In the genomic region with DNA sequence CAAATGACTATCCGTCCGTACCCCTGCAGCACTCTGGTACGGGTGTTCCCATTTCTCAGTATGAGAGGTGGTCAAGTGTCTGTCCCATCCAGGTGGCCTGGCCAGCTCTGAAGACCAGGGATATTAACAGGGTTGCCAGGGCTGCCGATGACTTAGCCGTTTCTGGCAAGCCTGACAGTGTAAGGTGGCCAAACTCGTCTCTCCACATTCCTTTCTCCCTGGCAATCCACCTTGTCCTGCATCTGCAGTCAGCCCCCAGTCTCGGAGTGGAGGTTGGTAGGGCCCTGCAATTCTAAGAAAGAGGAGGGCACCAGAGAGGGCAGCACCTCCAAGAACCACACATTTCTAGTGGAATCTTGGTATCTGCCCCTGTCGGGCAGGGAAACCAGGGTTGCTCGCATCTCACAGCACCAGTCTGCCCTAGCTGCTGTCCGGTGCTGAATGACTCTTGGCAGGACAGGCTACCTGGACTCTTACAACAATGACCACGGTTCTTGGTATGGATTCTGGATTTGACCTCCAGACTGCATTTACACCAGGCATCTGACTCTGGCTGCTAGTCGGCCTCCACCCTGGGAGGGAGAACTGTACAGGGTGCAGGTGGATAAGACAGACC, we compare ENCODE assay signal across 14 mouse cellular contexts.
DNase-seq lines count a peak whose midpoint lies in the region; ATAC-seq and TF ChIP-seq lines count a peak whose summit lies in the region.
"Had no signal": no experiment of that assay in that cellular context is flagged by ENCODE, and none has a peak within 500 bp of the region (broad histone marks: within the 10 kb centered on the region; RNA-seq: fewer than 3 reads in every experiment).

No protein-coding gene starts in this region.

- H3K4me3 ChIP-seq in limb, embryonic 10.5 days = no peak overlapping the region
- H3K4me3 ChIP-seq in stomach, postnatal 0 days (ENCODE audit: low read depth, low read length) = no peak overlapping the region
- no peak overlapping the region for H3K4me3 ChIP-seq in hindbrain, embryonic 11.5 days (ENCODE audit: low read depth, low read length)
- no peak overlapping the region for H3K4me3 ChIP-seq in heart, adult 2 months

- H3K9ac ChIP-seq in stomach, postnatal 0 days (ENCODE audit: low read length) = no peak overlapping the region
- no peak overlapping the region for H3K9ac ChIP-seq in hindbrain, embryonic 11.5 days (ENCODE audit: low read depth, low read length)
- no peak overlapping the region for H3K9ac ChIP-seq in heart, adult 2 months (ENCODE audit: low read depth, low read length)

- no peak for TF ChIP-seq EP300 in stomach, postnatal 0 days (optimal IDR thresholded peaks at IDR 0.05)
- TF ChIP-seq EP300 in heart, adult 2 months (IDR thresholded peaks at IDR 0.05; ENCODE audit: insufficient read depth, low read depth, low read length) = no peak

- no peak overlapping the region for H3K4me2 ChIP-seq in stomach, postnatal 0 days (replicated peaks; ENCODE audit: low read depth)
- H3K4me2 ChIP-seq in hindbrain, embryonic 11.5 days (replicated peaks; ENCODE audit: low read depth, low read length) = no peak overlapping the region

- peak; percentile 65 for DNase-seq in urinary bladder, postnatal 14 days (ENCODE audit: low spot score)
- no peak for DNase-seq in urinary bladder, postnatal 4 days (ENCODE audit: low spot score in 2 of 2)
- DNase-seq in kidney, adult 18-20 months = peak; percentile 52
- peak; percentile 35 for DNase-seq in limb, embryonic 10.5 days (ENCODE audit: low spot score)
- peak; percentile 51 for DNase-seq in stomach, postnatal 0 days (ENCODE audit: low spot score)
- no peak for DNase-seq in hindbrain, embryonic 11.5 days (ENCODE audit: low spot score)
- DNase-seq in heart, adult 2 months = no peak
- no peak for DNase-seq in retina, postnatal 1 day
- DNase-seq: adrenal gland, postnatal 36 days; cerebellum, adult 8-10 months; left cerebral cortex, postnatal 4 days; thymus, adult 2 months had no signal

- WGBS in limb, embryonic 10.5 days = 57% methylated on average over 12 of the region's 12 CpGs
- 42% methylated on average over 12 of the region's 12 CpGs for WGBS in stomach, postnatal 0 days
- WGBS in hindbrain, embryonic 11.5 days = 62% methylated on average over 12 of the region's 12 CpGs
- WGBS in heart, adult 2 months = 59% methylated on average over 12 of the region's 12 CpGs

- TF ChIP-seq POLR2A in heart, adult 2 months (IDR thresholded peaks at IDR 0.05; ENCODE audit: insufficient read depth, low read depth, low read length) = no peak

- peaks cover 7% of the 10 kb centered on the region; the same call in 1 of the 2 replicates for H3K27me3 ChIP-seq in limb, embryonic 10.5 days (ENCODE audit: low read depth, poor library complexity, severe bottlenecking)
- H3K27me3 ChIP-seq in stomach, postnatal 0 days (ENCODE audit: control insufficient read depth, insufficient read depth, low read length) = no peaks in the 10 kb centered on the region
- H3K27me3 ChIP-seq in hindbrain, embryonic 11.5 days (ENCODE audit: control insufficient read depth, insufficient read depth, low read length) = no peaks in the 10 kb centered on the region
- H3K27me3 ChIP-seq in heart, adult 2 months (ENCODE audit: control insufficient read depth, insufficient read depth, low read length) = no peaks in the 10 kb centered on the region

- H3K79me2 ChIP-seq in heart, adult 2 months (replicated peaks; ENCODE audit: control insufficient read depth, insufficient read depth, low read length) = no peaks in the 10 kb centered on the region

- no peak for TF ChIP-seq CTCF in stomach, postnatal 0 days (IDR thresholded peaks at IDR 0.05; ENCODE audit: low read depth)
- no peak for TF ChIP-seq CTCF in heart, adult 2 months (IDR thresholded peaks at IDR 0.05)

- intact Hi-C loops in heart, adult 2 months (cut with DNase I) = no loop called here

- H3K4me1 ChIP-seq in limb, embryonic 10.5 days = no peaks in the 10 kb centered on the region
- no peaks in the 10 kb centered on the region for H3K4me1 ChIP-seq in stomach, postnatal 0 days (replicated peaks; ENCODE audit: control insufficient read depth, insufficient read depth)
- H3K4me1 ChIP-seq in hindbrain, embryonic 11.5 days (replicated peaks; ENCODE audit: control insufficient read depth, insufficient read depth, low read length) = no peaks in the 10 kb centered on the region
- no peaks in the 10 kb centered on the region for H3K4me1 ChIP-seq in heart, adult 2 months (ENCODE audit: control insufficient read depth, insufficient read depth, low read length)

- H3K27ac ChIP-seq in limb, embryonic 10.5 days = no peak overlapping the region
- H3K27ac ChIP-seq in stomach, postnatal 0 days (replicated peaks) = no peak overlapping the region
- H3K27ac ChIP-seq in hindbrain, embryonic 11.5 days (ENCODE audit: low read depth, low read length) = no peak overlapping the region
- no peak overlapping the region for H3K27ac ChIP-seq in heart, adult 2 months
- H3K27ac ChIP-seq: macrophage had no signal

- ATAC-seq in stomach, postnatal 0 days (ENCODE audit: low FRiP score, low TSS enrichment) = peak; percentile 8; the same call in 1 of the 2 replicates
- no peak for ATAC-seq in hindbrain, embryonic 11.5 days (ENCODE audit: low FRiP score)
- ATAC-seq: intestine, postnatal 0 days had no signal

- H3K9me3 ChIP-seq in limb, embryonic 10.5 days (replicated peaks) = no peaks in the 10 kb centered on the region
- H3K9me3 ChIP-seq in stomach, postnatal 0 days (ENCODE audit: control insufficient read depth, low read length) = no peaks in the 10 kb centered on the region
- no peaks in the 10 kb centered on the region for H3K9me3 ChIP-seq in hindbrain, embryonic 11.5 days (ENCODE audit: control insufficient read depth, low read length)

- no peaks in the 10 kb centered on the region for H3K36me3 ChIP-seq in limb, embryonic 10.5 days
- no peaks in the 10 kb centered on the region for H3K36me3 ChIP-seq in stomach, postnatal 0 days (ENCODE audit: control insufficient read depth, insufficient read depth, low read length)
- no peaks in the 10 kb centered on the region for H3K36me3 ChIP-seq in hindbrain, embryonic 11.5 days (ENCODE audit: control insufficient read depth, insufficient read depth, low read length)
- H3K36me3 ChIP-seq in heart, adult 2 months (ENCODE audit: control insufficient read depth, insufficient read depth, low read length) = no peaks in the 10 kb centered on the region

Comparison
In these comparisons a context has a peak if more than half of its experiments do, and no peak if none do; other contexts are left out.
1. DNase-seq: peak in urinary bladder, postnatal 14 days (single experiment), kidney, adult 18-20 months (single experiment), limb, embryonic 10.5 days (single experiment) and stomach, postnatal 0 days (single experiment); none in urinary bladder, postnatal 4 days (0 of 2), hindbrain, embryonic 11.5 days (single experiment), heart, adult 2 months (0 of 2) and retina, postnatal 1 day (single experiment).